Mouse (Mus musculus) ovary, postnatal 10 days (tissue): ENCODE results near the gene Spag9.

Experiments
- DNase-seq: peaks from one replicate; pipeline ENCODE4 v3.0.0; 2022; ENCODE audit warnings: low spot score

Gene Spag9

GRCm38 (mm10) chr11:93995720-93996305, at the start of gene Spag9:
Gene Spag9, plus strand, starts transcription at chr11:93996091.
- peak; percentile 84 for DNase-seq

- DNase-seq: no peak
Measured at GRCm38 (mm10) chr11:93948887-93949567, 46.9 kb upstream of the Spag9 start.

GRCm38 (mm10) chr11:93950045-93950444, 45.8 kb upstream of the Spag9 start:
- no peak for DNase-seq

GRCm38 (mm10) chr11:93952376-93952775, 43.5 kb upstream of the Spag9 start:
- DNase-seq: no peak

GRCm38 (mm10) chr11:93954738-93955255, 41.1 kb upstream of the Spag9 start:
- no peak for DNase-seq

- peak; percentile 77 for DNase-seq
Measured at GRCm38 (mm10) chr11:93955256-93956150, 40.4 kb upstream of the Spag9 start.

- no peak for DNase-seq
Measured at GRCm38 (mm10) chr11:93956159-93956558, 39.7 kb upstream of the Spag9 start, which contains the start of gene Nme2. Gene Nme2, minus strand, starts transcription at chr11:93956259.

GRCm38 (mm10) chr11:93957031-93957555, 38.8 kb upstream of the Spag9 start:
- no peak for DNase-seq

- DNase-seq: no peak
Measured at GRCm38 (mm10) chr11:93957746-93958145, 38.1 kb upstream of the Spag9 start.

- no peak for DNase-seq
Measured at GRCm38 (mm10) chr11:93961482-93961881, 34.4 kb upstream of the Spag9 start.

- DNase-seq: no peak
Measured at GRCm38 (mm10) chr11:93963013-93963412, 32.9 kb upstream of the Spag9 start.

GRCm38 (mm10) chr11:93965391-93965790, 30.5 kb upstream of the Spag9 start:
- no peak for DNase-seq

- no peak for DNase-seq
Measured at GRCm38 (mm10) chr11:93967381-93967780, 28.5 kb upstream of the Spag9 start.

GRCm38 (mm10) chr11:93968005-93968847, 27.7 kb upstream of the Spag9 start, which contains the start of the genes Gm20390 and Nme1:
Gene Gm20390, minus strand, starts transcription at chr11:93968293.
Gene Nme1, minus strand, starts transcription at chr11:93968521.
- peak; percentile 92 for DNase-seq

- DNase-seq: no peak
Measured at GRCm38 (mm10) chr11:93968848-93969128, 27.1 kb upstream of the Spag9 start.

GRCm38 (mm10) chr11:93969171-93969570, 26.7 kb upstream of the Spag9 start:
- DNase-seq: no peak

- DNase-seq: no peak
Measured at GRCm38 (mm10) chr11:93969799-93970198, 26.1 kb upstream of the Spag9 start.

- DNase-seq: no peak
Measured at GRCm38 (mm10) chr11:93972951-93973350, 22.9 kb upstream of the Spag9 start.

GRCm38 (mm10) chr11:93979502-93980049, 16.3 kb upstream of the Spag9 start:
- DNase-seq: no peak

GRCm38 (mm10) chr11:93984619-93985018, 11.3 kb upstream of the Spag9 start:
- no peak for DNase-seq

- DNase-seq: no peak
Measured at GRCm38 (mm10) chr11:93985265-93985664, 10.6 kb upstream of the Spag9 start.
